27 mouse cellular contexts compared by ENCODE assay signal in the genomic region with DNA sequence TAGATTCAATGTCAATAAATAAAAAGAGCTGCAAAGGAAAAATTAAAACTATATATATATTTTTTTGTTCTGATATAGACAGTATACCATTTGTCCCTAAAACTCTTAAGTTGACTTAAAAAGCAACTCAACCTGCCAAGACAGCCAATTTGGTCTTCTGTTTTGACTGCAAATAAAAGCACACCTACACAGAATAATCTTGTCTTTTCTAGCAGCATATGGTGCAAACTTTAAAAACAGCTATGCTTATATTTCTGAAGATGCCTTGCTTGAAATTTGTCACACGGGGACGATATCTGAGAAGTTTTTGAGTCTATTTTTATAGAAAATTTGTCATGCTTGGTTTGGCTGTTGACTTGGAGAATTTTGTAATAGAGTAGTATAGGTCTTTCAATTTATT. TPM values are rescaled to one million over a fixed set of nuclear protein-coding genes. Genes with fewer than 3 reads are reported as not detected.
"Had no signal": no experiment of that assay in that cellular context is flagged by ENCODE, and none has a peak within 500 bp of the region (broad histone marks: within the 10 kb centered on the region; RNA-seq: fewer than 3 reads in every experiment).

No protein-coding gene starts in this region.

- ATAC-seq: hindbrain, postnatal 0 days; intestine, embryonic 16.5 days; liver, embryonic 12.5 days had no signal

- DNase-seq: gastrocnemius, adult 2 months; gastrocnemius, postnatal 10 days; gastrocnemius, postnatal 25 days; heart, adult 18-20 months; heart, postnatal 10 days; kidney, adult 11 months; kidney, adult 2 months; kidney, adult 9 months; kidney, postnatal 14 days; kidney, postnatal 36 days; layer of hippocampus, adult 9-11 months; layer of hippocampus, postnatal 36 days; left cerebral cortex, postnatal 4 days had no signal

RNA-seq across cellular contexts. Expression of gene Hoxd1, which starts 11.6 kb away (rescaled TPM):
- total RNA-seq: gastrocnemius, adult 2 months; gastrocnemius, postnatal 10 days; gastrocnemius, postnatal 25 days; granulocyte monocyte progenitor cell, adult 5-6 weeks; heart, adult 18-20 months; heart, adult 8-10 months; heart, postnatal 10 days; heart, postnatal 25 days; hematopoietic stem cell, adult 5-6 weeks; left cerebral cortex, adult 18-20 months; left cerebral cortex, postnatal 4 days; liver, adult 2 months had no signal

RNA-seq across cellular contexts. Expression of gene Gm28230, which starts 47.8 kb away (rescaled TPM):
- total RNA-seq: granulocyte monocyte progenitor cell, adult 5-6 weeks; heart, adult 18-20 months; heart, adult 8-10 months; heart, postnatal 10 days; heart, postnatal 25 days; hematopoietic stem cell, adult 5-6 weeks; layer of hippocampus, adult 18-20 months; layer of hippocampus, adult 8-10 months; layer of hippocampus, postnatal 14 days; layer of hippocampus, postnatal 36 days; left cerebral cortex, adult 18-20 months; left cerebral cortex, postnatal 10 days; left cerebral cortex, postnatal 25 days; left cerebral cortex, postnatal 4 days; liver, adult 2 months had no signal
